Mouse (Mus musculus) MEL-GATA-1-ER (cell line): ENCODE results near the gene Rnaseh2a.

Experiments used
- DNase-seq: peaks from one replicate; pipeline ENCODE4 v3.0.0-alpha.2; 2012; ENCODE audit warnings: low read depth; ENCODE audit errors: extremely low read depth

Gene Rnaseh2a

GRCm38 (mm10) chr8:84984294-84985048 lies 14.9 kb upstream of the Rnaseh2a start:
- DNase-seq: no peak

DNA sequence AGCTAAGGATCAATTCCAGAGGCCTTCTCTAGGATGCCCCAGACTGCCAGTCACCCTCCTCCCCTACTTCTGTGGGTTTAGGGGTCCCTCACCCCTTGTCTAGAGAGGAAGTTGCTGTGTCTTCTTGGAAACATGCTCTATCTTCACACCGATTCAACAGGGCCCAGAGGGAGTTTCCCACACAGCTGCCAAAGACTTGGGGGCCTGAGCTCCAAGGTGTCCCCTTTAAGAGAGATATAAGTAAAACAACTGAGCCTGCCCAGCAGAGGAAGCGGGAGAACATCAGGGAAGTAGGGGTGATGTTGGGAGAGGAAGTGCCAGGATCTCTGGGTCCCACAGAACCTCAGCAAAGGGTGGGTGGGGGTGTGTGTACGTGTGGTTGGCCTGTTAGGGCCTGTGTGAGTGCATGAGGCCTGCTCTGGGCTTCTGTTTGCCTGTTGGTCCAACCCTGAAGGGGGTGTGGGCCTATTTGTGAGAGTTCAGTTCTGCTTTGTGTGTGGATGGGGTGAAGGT lies 13.0 kb upstream of the Rnaseh2a start:
- no peak for DNase-seq

DNA sequence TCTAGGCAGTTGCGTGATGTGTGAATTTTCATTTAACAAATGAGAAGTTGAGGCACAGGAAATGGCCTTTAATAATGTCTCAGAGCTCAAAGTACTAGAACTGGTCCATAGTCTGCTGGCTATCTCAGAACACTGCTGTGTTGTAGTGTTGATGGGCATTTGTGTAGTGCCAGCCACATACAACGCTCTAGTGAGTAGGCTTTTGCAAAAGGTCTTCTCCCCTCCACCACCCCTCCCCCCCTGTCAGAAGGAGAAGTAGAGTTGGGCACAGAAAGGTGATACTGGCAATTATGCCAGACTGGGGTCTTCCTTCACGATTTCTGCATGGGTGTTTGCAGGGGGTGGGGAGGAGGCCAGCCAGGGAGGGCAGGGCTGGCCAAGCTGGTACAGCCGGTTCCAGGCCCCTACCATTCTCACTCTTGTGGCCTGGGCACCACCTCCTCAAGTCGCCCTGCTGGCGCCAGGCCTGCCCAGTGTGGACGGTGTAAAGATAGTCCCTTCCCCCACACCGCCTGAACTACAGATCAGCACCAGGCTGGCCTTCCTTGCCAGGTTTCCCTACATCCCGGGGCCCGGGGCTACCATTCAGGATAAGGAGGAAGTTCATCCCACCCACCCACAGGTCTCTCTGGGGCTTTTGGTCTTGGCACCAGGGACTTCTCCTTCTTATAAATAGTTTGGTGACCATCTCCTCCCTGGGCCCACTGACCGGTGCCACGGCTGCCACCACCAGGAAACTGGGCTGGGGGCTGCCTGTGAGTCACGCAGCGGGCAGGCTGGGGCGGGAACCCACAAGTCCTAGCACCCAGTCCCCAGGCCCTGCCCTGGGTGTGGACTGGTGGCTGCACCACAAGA lies 12.3 kb upstream of the Rnaseh2a start:
- no peak for DNase-seq

- DNase-seq: no peak
These were observed 11.2 kb upstream of the Rnaseh2a start for GRCm38 (mm10) chr8:84980622-84981358.

DNA sequence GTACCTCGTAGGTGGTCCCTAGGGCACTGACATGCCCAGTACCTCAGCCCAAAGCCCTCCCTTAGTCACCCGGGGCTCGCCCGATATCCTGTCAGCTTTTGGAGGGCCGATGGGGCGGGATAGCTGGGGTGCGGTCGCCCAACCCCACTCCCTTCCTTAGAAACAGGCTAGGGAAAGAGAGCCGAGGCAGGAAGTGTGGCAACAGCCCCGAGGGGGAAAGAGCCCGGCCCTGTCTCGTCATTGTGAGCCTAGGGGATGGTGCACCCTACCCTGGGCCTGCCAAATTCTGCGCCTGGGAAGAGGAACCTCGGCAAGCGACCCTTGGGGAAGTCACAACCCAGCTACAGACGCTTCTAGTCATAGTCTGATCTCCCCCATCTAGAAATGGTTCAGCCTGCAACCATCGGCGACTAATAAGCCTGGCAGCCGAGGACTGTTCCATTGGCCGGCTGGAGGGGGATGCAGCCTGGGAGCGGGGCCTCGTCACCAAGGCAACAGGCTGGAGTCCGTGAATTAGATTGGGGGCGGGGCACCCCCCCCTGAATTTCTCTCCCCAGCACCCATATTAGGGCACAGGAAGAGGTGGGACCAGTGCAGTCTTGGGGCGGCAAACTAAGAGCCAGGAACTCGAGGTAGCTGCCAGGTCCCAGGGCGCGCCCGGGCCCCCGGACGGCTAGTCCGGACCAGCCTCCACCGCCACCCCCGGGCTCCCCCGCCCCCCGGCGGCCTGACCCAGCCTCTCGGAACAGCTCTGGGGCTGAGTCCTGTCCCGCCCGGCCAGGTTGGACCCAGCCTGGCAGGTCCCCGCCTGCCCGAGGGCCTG lies 10.2 kb upstream of the Rnaseh2a start:
- DNase-seq: peak; percentile 97

DNA sequence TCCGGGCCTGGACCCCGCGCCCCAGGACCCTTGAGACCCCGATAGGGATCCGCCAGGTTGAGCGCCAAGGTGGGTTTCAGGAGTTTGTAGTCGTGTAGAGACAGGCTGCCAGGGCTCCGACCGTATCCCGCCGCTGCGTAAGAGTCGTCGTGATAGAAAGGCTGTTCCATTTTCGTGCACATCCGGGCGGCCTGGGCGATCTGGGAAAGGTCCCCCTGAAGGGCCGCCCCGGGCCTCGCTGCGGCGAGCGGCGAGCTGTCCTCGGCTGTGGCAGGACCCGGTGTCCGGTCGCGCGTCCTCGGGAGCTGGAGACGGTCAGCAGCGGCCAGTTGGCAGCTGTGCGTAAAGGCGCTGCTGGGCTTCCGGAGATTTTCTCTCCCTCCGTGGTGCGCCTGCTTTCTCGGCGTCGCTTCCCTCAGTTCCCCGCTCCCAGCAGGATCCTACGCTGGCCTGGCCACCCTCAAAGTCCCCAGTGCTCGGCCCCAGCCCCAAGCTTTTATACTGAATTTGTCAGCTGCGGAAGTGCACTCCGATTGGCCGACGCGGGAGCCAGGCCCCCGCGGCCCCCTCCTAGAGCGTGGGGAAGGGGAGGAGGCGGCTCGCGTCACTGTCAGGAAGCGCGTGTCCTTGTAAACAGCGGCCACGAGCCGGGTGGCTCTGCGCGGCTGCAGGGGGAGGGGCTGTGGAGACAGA lies 8.8 kb upstream of the Rnaseh2a start, which contains the start of gene Junb:
Junb (minus strand) TSS at position 471 of the 693 bp plus-strand sequence.
- DNase-seq: no peak

DNA sequence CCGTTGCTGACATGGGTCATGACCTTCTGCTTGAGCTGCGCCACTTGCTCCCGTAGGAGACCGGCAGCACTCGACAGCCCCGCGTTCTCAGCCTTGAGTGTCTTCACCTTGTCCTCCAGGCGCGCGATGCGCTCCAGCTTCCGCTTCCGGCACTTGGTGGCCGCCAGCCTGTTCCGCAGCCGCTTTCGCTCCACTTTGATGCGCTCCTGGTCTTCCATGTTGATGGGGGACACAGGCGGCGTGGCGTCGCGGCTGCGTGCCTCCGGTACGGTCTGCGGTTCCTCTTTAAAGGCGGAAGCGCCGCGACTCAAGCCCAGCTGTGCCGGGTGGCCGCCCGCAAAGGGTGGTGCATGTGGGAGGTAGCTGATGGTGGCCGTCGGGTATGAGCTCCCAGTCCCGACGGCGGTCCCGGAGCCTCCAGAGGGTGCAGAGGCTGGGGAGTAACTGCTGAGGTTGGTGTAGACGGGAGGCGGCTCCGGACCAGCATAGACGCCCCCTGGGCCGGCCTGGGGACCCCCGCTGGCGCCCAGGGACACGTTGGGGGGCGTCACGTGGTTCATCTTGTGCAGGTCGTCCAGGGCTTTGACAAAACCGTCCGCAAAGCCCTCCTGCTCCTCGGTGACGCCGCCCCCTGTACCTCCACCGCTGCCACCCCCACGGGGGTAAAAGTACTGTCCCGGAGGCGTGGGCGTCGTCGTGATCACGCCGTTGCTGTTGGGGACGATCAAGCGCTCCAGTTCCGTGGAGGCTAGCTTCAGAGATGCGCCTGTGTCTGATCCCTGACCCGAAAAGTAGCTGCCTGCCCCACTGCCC lies 8.1 kb upstream of the Rnaseh2a start:
- no peak for DNase-seq

GRCm38 (mm10) chr8:84976763-84977434 lies 7.3 kb upstream of the Rnaseh2a start:
- DNase-seq: no peak

GRCm38 (mm10) chr8:84976031-84976762 lies 6.6 kb upstream of the Rnaseh2a start:
- DNase-seq: no peak

DNA sequence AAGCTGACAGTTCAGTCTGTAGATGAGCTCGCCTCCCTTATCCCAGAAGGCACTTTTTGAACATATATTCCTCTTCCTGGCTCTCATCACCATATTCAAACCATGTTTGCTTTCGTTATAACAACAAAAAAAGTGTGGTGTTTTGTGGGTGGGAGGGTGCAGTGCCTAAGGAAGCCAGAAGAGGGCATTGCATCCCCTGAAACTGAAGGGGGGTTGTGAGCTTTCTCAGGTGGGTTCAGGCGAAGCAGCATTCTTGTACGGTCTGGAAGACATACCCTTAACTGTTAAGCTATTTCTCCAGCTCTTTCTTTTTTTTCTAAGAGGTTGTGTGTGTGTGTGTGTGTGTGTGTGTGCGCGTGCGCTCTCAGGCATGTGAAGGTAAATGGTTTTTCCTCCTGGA lies 5.9 kb upstream of the Rnaseh2a start:
- no peak for DNase-seq

- no peak for DNase-seq
These were observed 5.1 kb upstream of the Rnaseh2a start for GRCm38 (mm10) chr8:84974543-84975142.

DNA sequence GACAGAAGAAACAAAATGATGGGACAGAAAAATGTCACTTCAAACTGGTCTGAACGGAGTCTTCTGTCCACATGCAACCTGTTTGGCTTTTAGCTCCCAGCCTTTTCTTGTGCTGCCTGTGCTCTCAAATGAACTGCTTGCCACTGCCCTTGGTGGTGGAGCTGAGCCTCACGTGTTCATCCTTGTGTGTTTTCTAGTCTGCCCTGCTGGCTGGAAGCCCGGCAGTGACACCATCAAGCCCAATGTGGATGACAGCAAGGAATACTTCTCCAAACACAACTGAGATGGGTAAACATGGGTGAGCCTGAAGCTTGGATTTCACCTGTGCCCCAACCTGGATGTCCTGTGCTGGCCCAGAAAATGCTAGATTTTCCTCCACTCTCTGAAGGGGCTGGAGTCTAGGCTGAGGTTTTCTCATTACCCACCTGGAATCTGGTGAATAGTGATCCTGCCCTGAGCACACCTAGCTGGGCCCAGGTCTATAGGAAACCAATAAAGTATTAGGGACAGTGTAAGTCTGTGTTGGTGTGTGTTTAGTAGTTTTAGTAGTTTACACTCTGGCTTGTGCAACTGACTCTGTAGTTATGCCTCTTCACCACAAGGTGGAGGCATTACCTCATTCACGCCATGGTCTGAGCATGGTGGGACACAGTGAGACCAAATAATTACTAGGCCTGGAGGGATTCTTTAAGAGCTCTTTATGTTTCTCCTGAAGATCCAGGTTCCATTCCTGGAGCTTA lies 4.4 kb upstream of the Rnaseh2a start:
- peak; percentile 55 for DNase-seq

- DNase-seq: no peak
These were observed 3.5 kb upstream of the Rnaseh2a start for GRCm38 (mm10) chr8:84973079-84973478.

DNA sequence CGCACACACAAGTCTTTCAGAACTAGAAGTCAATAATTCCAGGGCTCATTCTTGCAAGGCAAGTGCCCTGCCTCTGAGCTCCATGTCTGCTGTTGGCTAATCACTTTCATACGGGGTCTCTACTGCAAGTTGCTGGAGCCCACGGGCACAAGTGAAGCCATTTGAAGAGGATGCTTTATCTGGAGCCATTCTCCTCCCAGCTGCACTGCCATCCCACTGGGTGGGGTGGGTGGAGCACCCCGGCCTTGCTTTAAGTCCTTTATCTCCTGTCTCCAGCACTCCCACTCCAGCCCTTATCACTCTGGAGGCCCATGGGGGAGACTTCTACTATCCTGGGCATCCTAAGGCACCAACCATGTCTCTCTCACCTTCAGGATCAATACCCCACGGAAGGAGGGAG lies 1.3 kb upstream of the Rnaseh2a start:
- DNase-seq: peak; percentile 95

- DNase-seq: no peak
These were observed 696 bp upstream of the Rnaseh2a start for GRCm38 (mm10) chr8:84970135-84970790.

GRCm38 (mm10) chr8:84968650-84969049 lies 917 bp downstream of the Rnaseh2a start:
- no peak for DNase-seq
